Mouse (Mus musculus): ENCODE measurements around the gene Hikeshi. TPM values are rescaled to one million over a fixed set of nuclear protein-coding genes. Genes with fewer than 3 reads are reported as not detected.

Hikeshi gene
- total RNA-seq (2015; ENCODE audit: low replicate concordance) = 4.4 and 9.0 TPM in 2 replicates
- total RNA-seq (2017; ENCODE audit: low replicate concordance) = 16.9 and 74.1 TPM in 2 replicates

DNA sequence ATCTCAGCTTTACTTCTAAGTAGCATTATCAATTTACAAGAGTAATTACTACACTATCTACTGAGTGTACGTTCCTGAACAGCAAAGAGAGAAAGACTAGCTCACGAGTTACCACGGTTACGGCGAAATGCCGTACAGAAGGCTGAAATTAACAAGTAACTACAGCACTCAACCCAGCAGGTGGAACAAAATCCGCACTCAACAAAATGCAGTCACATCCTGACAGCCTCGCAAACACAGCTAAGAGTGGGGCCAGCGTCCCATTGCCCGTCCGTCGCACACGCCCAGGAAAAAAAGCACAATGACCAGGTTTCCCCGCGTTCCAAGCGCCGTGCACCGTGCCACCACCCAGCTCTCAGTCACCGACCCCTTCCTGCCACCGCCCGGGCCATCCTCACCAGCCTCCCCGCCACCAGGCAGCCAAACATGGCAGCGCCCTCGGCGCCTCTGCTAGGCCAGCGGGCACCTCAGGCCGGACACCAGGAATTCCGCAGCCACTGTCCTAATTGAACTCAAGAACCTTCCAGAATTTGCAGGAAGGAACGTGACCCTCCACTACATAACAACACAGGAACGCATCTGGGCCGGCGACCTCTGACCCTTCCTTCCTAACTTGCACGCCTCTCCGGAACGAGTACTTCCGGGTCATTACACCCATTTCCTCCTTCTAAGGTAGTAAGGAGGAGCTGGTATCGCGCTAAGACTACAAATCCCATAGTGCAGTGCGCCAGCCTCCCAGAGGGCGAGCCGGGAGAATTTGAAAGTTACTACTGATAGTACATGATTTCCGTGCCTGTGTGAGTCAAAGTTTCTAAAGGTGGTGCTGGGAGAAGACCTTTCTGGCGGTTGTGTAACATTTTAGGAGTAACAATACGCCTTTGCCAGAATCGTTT is at the start of gene Hikeshi:
Hikeshi (minus strand) TSS at position 634 of the 893 bp plus-strand sequence.
- ATAC-seq (replicated peaks; ENCODE audit: low FRiP score, poor library complexity, severe bottlenecking) = peak; percentile 99

DNA sequence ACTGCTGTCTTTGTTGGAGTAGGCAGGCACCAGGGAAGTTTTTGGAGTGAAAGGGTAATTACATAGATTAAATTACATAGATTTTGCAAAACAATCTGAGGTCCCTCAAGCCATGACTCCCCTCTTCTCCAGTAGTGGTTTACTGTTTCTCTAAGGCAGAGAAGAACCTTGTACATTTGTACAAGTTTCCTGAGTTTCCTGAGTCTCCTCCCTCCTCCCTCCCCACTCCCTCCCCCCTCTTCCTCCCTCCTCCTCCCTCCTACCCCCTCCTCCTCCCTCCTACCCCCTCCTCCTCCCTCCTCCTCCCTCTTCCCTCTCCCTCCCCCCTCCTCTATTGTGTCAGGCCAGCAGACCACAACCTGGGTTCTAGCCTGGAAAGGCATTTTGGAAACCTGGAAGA is 43.4 kb upstream of the Hikeshi start:
- no peak for ATAC-seq (replicated peaks; ENCODE audit: low FRiP score, poor library complexity, severe bottlenecking)

DNA sequence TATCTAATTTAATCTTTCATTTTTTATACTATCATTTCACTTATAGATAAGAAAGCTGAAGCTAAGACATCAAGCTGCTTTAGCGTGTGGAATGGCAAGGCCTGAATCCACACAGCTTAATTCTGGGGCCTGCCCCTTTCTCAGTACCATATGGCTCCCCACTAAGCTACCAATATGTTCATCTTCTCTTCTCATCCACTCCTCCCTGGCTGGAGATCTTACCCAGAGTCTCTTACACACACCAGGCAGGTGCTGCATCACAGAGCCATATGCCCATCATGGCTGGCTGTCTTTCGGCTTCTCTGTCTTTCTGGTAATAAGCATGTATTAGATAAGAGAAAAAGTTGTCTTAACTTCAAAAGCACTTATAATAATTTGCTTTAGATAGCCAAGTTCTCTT is 42.4 kb upstream of the Hikeshi start:
- no peak for ATAC-seq (replicated peaks; ENCODE audit: low FRiP score, poor library complexity, severe bottlenecking)

DNA sequence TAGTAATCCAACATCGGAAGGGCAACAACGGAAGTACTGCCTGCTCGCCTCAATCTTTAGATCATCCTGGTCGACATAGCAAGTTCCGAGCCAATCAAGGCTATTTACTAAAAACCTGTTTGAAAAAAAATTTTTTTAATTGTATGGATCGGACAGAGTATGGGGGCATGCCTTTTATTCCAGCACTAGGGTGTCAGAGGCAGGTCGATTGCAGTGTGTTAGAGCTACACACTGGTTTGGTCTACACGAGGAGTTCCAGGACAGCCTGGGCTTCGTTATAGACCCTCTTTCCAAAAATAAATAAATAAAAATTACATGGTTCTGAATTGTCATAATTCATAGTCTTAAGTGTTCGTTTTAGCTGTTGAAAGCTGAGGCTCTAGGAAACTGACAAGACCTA is 40.6 kb upstream of the Hikeshi start:
- no peak for ATAC-seq (replicated peaks; ENCODE audit: low FRiP score, poor library complexity, severe bottlenecking)

DNA sequence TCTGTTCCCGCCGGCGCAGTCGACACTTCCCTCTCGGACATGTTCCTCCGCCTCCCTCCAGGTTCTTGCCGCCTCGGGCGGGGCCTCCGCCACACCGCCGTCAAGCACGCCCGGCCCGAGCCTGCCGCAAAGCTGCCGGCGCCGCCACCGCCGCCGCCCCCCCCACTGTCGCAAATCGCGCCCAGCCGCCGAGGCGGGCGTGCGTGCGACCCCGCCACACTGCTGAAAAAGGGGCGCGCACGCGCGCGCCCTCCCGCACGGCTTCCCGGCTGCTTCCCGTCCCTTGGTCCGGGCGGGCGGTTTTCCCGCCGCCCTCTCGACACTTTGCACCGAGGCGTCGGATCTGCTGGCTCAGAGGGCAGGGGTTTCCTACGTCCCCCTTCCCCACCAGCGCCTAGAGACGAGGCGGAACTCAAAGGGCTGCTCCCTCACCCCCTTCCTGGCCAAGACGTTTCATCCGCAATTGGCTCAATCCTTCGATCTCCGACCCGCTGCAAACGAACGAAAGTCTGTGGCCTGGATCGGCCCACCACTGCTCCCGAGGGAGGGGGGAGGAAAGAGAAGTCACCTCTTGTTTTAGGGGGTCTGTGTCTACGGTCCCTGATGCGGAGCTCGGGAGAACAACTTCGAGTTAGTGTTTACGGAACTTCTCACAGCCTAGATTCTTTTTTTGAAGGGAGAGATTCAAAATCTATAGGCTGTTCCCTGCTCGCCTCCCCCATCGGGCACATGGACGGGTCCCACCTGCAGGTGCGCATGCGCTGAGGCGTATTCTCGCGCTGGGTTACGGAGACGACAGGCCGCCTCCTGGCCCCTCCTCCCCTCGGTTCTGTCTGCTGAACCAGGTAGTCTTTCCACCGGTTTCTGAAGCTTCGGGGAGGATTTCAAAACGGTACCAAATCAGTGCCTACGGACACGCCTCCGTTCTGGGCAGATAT is 39.8 kb upstream of the Hikeshi start, which contains the start of gene Eed:
Eed (minus strand) TSS at position 499 of the 938 bp plus-strand sequence.
- ATAC-seq (replicated peaks; ENCODE audit: low FRiP score, poor library complexity, severe bottlenecking) = peak; percentile 95

DNA sequence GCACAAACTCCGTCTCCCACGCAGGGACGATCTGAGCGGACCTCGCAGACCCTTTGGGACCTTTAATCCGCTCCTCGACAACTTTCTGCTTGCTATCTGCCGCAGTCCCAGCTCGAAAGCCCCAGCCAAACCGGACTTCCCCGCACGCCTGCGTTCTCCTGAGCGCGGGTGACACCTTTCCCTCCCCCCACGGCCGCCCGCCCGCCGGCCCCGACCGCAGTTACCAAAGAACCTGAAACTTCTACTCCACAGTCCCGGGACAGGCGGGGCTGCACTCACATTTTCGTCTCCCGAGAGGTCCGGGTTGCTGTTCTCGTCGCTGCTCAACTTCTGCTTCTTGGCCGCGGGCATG is 39.1 kb upstream of the Hikeshi start:
- peak; percentile 33 for ATAC-seq (replicated peaks; ENCODE audit: low FRiP score, poor library complexity, severe bottlenecking)

DNA sequence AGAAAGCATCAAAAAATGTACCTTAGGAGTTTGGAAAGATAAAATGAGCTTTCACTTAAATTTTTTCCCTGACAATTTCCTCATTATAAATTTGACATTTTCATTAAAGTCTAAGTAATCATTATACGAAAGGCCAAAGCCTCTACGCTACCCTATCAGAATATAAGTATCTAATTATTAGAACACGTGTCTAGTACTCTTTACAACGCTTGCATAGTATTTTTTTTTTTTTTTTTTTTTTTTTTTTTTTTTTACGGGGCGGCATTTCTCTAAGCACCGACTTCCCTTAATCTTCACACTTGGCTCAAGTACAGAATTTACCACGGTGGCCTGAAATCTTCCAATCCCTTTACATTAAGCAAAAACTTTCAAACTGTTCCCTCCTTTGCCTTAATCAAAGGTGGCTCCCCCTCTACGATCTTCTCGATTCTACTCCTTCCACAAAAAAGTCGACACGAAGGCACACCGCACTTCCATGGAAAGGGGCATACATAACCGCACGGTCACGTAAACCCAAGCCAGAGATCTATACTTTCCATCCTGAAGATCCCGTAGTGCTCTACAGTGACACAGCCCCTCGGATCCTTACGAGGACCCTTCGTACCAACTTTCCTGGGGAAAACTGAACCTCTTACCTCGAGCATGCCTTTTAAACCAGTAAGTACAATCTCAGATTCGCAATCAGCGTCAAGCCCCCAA is 38.6 kb upstream of the Hikeshi start:
- ATAC-seq (replicated peaks; ENCODE audit: low FRiP score, poor library complexity, severe bottlenecking) = 0 out of 2 replicates have a peak, but pooled peaks have one; percentile 13

DNA sequence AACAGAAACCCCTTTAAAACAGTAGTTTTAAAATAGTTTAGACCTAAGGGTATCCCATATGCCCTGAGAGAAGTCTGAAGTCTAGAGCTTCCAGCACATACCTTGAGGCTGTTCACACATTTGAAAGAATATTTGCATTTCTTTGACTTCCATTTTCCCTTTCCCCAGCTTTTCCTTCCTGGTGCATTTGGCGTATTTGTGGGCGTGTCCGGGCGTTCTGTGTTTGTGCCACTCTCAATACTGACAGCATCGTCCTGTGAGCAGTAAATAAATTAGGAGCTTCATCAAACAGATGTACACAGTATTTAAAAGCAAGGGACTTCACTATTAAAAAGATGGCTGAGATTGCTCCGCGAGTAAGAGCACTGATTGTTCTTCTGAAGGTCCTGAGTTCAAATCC is 35.8 kb upstream of the Hikeshi start:
- ATAC-seq (replicated peaks; ENCODE audit: low FRiP score, poor library complexity, severe bottlenecking) = no peak

DNA sequence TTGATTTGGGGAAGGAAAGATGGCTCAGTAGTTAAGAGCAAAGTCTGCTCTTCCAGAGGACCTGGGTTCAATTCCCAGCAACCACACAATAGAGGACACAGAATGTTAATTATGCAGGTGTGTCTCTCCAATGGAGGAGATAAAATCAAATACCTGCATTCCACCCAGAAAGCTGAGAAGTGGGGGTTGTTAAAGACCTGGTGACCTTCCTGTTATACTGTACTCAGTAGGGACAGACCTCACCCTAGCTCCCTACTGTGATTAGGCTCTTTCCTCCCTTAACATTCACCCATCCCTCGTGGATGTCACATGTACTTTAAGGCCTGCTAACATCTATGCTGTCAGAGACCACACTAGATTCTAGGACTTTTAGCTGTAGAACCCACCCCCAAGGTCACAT is 34.6 kb upstream of the Hikeshi start:
- no peak for ATAC-seq (replicated peaks; ENCODE audit: low FRiP score, poor library complexity, severe bottlenecking)

DNA sequence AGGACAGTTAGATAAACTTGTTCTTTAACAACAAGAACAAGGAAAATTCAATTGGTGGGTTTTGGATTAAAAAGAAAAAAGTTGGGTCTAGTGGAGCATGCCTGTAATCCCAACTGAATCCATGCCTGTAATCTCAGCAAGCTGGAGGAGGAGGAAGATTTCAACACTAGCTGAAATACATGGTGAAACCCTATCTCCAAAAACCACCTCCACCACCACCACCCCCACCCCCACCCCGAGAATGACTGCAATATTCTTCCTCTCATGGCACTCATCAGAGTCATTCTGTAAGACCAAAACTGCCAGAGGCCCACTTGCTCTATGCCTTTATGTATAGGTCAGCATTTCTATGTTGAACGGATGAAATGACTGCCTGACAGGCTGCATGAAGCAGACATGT is 26.2 kb upstream of the Hikeshi start:
- no peak for ATAC-seq (replicated peaks; ENCODE audit: low FRiP score, poor library complexity, severe bottlenecking)

DNA sequence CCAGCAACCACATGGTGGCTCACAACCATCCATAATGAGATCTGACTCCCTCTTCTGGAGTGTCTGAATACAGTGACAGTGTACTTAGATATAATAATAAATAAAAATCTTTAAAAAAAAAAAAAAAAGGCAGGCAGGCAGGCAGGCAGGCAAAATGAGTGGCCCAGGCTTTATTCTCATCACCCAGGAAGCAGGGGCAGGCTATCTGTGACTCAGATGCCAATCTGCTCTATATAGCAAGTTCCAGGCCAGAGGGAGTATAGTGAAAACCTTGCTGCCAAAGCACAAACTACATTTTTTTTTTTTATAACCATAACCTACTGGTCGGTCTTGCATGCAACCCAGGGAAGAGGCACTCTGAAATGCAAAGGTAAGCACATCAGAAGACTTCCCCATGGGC is 25.8 kb upstream of the Hikeshi start:
- no peak for ATAC-seq (replicated peaks; ENCODE audit: low FRiP score, poor library complexity, severe bottlenecking)

DNA sequence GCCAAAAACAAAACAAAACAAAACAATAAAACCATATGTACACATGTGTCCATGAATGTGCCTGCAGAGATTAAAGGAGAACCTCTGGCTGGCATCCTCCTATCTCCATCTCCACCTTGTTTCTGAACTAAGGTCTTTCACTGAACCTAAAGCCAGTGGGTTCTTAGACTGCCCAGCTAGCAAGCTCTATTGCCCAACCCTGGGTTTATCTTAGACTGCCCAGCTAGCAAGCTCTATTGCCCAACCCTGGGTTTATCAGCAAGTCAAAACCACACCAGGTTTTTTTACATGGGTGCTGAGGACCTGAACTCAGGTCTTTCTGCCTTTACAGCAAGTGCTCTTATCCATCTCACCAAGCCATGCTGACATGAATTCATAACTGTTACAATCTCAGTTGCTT is 22.1 kb upstream of the Hikeshi start:
- ATAC-seq (replicated peaks; ENCODE audit: low FRiP score, poor library complexity, severe bottlenecking) = peak; percentile 87

DNA sequence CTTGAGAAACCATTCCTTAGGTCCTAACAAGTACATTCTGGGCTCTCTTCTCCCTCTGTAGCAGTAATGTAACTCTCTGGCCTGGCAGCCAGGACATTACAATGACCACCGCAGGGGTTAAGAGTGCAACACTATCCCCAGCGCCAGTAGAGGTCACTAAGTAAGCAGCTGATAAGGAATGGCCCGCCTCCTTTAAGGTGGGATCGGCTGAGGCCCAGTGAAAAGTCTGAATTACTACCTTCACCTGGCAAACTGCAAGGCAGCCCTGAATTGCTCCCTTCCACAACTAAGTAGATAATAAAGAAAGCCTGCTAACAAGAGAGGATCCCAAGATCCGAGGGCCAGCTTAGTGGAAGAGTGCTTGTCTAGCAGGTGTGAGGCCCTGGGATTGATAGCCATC is 16.3 kb upstream of the Hikeshi start:
- ATAC-seq (replicated peaks; ENCODE audit: low FRiP score, poor library complexity, severe bottlenecking) = no peak

DNA sequence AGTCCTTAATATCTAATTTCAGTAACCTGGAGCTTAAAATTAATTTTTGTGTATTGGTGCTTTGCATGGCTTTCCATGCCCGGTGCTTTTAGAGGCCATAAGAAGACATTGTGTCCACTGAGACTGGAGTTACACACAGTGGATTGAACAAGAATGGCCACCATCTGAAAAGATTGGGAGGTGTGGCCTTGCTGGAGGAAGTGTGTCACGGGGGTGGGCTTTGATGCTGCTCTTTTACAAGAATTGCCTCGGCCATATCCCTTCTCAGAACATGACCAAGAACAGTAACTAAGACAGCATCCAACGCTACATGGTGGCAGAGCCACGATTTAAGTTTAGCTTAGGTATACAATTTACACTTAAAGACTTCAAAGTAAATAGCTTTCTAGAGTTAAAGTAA is 13.3 kb upstream of the Hikeshi start:
- no peak for ATAC-seq (replicated peaks; ENCODE audit: low FRiP score, poor library complexity, severe bottlenecking)

DNA sequence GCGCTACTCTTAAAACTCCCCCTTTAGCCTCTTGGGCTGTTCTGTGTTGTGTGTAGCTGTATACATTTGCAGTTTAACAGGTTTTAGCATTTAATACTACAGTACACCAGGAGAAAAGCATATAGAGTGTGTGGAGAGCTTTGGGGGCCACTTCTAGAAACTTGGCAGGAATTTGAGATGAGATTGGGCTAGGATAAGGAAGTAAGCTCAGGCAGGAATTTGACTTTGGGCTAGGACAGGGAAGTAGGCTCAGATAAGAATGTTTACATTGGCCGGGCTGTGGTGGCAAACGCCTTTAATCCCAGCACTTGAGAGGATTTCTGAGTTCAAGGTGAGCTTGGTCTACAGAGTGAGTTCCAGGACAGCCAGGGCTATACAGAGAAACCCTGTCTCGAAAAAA is 8.4 kb upstream of the Hikeshi start:
- ATAC-seq (replicated peaks; ENCODE audit: low FRiP score, poor library complexity, severe bottlenecking) = no peak

DNA sequence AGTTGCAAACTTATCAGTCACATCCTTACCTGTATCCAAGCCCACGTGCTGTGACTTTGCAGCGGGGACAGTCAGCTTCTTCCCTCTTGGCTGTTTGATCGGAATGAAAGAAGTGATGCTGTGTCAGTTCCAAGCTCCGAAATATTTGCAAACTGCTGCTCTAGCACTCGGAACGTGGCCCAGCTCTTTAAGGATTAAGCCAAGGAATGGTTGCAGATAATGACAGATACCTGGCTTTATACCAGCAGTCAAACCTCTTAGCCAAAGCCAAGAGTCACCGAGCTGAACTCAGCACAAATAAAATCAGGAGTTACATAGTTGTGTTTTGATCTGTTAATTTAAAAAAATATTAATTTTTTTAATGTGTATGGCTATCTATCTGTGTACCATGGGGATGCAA is 7.0 kb upstream of the Hikeshi start:
- ATAC-seq (replicated peaks; ENCODE audit: low FRiP score, poor library complexity, severe bottlenecking) = no peak

DNA sequence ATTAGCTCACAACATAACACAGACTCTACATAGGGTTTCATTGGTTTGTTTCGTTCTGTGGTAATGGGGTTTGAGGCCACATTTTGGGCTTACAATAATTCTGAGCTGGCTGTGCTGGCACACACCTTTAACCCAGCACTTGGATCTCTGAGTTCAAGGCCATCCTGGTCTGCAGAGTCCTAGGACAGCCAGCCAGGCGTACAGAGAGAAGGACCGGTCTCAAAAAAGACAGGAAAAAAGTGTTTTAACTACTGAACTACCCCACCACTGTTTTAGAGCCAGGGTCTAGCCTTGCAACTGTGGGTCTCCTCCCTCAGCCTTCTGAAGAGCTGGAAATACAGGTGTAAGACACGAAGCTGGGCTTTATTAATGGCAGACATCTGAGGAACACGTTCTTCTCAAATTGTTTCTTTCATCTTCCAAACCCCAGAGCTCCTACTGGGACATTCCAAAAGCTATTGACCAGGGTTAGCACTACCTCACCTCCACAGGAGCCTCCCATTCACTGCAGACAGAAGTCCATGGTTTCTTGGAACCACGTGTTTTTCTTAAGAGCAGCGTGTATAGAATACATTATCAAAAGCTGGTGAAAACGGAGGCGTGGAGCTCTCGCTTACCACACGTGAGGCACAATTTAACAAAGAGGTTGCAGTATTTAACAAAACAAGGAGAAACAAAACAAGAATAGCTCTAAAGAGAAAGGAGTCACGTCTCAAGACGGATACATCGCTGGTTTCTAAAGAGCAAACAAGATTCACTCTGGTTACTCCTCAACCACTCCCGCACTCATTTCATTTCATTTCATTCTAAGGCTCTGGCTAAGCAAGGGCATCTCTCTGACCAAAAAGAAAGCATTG is 1.3 kb downstream of the Hikeshi start:
- ATAC-seq (replicated peaks; ENCODE audit: low FRiP score, poor library complexity, severe bottlenecking) = no peak

DNA sequence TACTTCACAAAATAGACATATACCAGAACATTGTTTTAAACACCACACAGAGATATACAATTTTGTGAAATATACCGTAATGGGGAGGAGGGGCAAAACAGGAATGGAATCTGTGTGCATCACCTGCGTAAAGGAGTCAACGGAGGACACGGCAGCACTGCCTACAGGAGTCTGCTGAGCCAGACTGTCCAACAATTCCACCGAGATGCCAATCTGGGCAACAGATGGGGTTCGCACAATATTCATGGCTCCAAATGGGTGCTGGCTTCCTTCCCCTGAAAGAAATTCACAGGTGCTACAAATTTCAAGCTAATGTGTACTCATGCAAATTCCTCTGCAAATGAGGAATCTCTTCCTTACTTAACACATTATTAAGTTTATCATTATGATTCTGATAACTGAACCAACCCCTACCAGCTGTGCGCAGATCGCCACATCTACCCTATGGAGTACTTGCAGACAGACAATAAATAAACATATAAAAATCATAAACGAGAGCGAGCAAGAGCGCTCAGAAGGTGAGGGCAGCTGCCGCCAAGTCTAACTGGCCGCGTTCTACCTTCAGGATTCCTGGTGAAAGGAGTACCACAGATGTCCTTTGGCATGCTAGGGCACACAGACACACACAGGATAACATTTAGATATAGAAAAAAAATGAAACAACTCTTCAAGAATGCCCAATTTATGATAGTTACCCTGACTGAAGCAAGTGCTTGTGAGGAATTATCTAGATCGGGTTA is 17.4 kb downstream of the Hikeshi start:
- no peak for ATAC-seq (replicated peaks; ENCODE audit: low FRiP score, poor library complexity, severe bottlenecking)
